Mouse (Mus musculus): Measurements from ENCODE around the gene Ston1.

The Ston1 gene

DNA sequence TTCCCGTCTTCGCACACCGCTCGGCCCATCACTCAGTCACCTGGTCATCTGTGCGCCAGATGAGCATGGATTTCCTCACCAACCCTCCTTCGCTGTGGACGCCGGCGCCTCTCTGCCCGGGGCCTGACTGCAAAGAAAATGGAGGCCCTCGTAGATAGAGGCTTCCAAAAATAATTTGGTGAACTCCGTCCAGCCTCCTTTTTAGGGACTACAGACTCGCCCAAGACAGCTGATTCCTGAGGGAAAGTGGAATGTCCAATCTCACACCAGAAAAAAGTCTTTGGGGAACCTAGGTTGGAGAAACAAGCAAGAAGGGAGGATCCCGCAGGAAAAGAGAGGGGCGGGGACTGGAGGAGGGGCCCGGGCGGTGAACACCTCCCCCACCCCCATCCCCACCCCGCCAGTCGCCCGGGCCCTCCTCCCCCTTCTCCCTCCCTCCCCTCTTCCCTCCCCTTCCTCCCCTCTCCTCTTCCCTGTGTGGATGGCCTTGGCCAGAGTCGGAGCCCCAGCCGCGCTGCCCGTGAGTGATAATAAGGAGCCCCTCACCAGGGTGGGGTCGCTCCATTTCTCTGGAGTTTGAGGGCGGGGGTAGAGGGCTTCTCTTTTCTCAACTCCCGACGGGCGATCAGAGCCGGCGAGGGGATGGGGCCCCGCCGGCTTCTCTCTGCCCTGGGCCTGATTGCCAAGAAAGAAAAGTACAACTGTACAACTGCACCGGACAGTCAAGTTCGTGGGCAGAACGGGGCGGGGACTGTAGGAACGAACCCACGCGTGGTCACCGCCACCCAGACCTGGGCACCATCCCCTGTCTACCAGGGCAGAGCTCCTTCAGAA, at the start of gene Ston1:
TSS of gene Ston1 (plus strand) at position 463 of the 834 bp plus-strand sequence.
- peak; percentile 81 for DNase-seq (ENCODE audit: low read depth, low spot score)

DNA sequence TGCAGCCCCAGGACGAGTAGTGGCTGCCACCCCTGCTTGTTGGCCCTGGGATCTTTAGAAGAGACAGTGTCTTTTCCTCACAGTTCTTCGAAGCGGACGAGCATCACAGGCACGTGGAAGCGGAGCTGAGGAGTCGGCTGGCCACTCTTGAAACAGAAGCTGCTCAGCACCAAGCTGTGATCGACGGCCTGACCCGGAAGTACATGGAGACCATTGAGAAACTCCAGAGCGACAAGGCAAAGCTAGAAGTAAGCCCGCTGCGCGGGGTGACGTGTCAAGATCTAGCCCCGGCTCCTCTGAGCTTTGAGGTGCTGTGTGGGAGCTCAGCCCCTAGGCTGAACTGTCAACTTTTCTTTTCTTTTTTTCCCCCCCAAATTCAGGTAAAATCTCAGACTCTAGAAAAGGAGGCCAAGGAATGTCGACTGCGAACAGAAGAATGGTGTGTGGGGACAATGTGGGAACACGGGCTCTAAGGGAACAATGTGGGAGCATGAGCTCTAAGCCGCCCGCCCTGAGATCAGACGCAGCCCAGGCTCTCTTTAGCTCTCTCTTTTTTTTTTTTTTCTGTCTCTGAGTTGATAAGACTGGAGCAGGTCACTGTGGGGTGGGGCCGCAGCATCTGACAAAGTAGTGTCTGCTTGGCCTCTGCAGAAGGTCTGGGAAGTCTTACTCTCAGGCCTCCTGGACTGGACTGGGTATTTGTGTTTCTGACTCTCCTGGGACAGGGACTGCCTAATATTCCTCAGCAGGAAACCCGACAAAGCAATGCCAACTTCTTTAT, 47.9 kb upstream of the Ston1 start:
- no peak for DNase-seq (ENCODE audit: low read depth, low spot score)

DNA sequence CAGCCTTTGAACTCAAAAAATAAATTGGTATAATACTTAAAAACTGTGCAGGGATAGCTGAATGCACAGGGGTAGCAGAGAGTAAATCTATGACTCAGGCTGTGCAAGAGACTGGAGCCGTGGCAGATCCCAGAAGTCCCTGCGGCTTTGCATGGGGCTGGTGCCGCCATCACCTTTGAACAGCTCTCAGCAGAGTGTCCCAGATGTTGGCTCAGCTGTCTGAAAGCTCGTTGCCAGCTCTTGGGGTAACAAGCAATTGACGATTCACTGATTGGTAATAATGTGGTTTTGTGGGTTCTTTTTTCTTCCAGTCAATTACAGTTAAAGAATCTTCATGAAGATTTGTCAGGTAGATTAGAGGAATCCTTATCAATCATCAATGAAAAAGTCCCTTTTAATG, 47.1 kb upstream of the Ston1 start:
- DNase-seq (ENCODE audit: low read depth, low spot score), result peak; percentile 68

DNA sequence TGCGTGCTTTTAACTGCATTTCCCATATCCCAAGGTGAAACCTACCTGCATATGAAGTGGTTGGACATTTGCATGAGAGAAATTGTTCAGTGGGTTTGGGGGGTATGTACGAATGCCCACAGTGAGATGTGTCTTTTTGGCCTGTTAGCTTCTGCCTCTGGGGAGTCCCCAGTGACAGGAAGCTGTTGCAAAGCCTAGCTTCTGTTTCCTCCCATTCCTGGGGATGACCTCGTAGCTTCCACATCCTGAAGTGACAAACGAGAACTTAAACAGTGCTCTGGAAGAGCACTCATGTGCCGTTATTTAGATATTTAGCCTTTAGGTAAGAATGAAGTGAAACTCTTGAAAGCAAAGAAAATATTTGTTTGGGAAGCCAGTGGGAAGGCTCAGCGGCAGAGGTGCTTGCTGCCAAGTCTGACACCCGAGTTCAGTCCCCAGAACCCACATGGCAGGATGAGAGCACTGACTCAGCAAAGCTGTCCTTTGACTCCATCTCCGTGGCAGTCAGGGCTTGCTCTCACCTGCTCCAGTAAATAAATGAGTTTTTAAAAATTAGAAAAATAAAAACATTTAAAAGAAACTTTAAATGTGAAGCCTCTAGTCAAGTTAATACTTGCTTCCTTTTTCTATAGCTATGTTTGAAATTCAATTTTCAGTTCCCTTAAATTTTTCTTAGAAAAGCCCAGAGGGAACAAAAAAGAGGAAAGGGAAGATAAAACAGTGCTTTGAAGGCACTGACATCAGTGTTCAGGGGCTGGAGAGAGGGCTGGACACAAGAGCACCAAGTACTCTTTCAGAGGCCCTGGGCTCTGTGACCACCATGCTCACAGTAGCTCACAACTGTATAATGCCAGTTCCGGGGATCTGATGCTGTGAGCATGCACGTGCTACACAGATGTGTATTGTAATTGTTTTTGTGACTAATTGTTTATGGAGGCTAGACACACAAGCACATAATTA, 46.2 kb upstream of the Ston1 start:
- DNase-seq (ENCODE audit: low read depth, low spot score), result peak; percentile 42

DNA sequence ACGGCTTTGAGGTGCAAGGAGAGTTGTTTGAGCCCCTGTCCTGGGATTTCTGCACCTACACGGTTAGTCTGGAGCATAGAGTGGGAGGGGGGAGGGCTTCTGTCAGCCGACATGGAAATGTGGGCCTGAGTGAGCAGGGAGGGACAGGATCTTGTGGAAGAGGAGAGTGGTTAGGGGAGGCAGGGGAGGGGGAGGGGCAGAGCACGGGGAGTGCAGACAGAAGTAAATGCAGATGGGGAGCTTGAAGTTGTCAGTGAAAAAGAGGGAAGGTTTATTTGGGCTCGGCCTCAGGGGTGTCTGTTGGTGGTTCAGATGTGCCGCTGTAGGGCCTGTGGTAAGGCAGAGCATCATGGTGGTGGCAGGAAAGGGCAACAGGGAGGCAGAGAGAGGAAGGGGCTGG, 44.9 kb upstream of the Ston1 start:
- DNase-seq (ENCODE audit: low read depth, low spot score), result no peak

- no peak for DNase-seq (ENCODE audit: low read depth, low spot score)
These were observed 44.5 kb upstream of the Ston1 start for GRCm38 (mm10) chr17:88553001-88553449.

DNA sequence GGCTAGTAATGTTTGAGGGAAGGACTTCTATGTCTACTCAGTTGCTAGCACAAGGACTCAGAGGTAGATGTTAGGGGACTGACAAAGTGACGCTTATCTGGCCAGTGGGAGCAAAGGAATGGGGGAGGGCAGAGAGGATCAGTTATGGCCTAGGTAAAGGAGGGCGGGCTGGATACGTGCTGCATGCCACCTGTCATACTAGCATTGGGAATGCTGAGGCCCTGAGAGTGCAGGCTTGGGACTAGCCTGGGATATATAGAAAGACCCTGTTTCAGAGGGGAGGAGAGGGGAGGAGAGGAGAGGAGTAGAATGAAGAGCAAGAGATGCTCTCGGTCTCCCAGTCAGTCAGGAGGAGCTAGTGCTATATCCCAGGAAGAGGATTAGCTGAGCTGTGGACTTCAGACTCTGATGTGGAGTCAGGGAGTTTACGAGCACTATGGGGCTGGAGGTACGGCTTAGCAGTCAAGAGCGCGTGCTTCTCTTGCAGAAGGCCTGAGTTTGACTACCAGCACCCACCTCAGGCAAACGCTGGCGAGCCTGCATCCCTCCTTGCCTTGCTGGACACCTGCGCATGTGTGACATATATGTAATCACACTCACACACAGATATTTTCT, 43.9 kb upstream of the Ston1 start:
- DNase-seq (ENCODE audit: low read depth, low spot score), result no peak

GRCm38 (mm10) chr17:88556176-88556575, 41.3 kb upstream of the Ston1 start:
- DNase-seq (ENCODE audit: low read depth, low spot score), result no peak

GRCm38 (mm10) chr17:88556688-88557087, 40.8 kb upstream of the Ston1 start:
- DNase-seq (ENCODE audit: low read depth, low spot score), result no peak

- peak; percentile 91 for DNase-seq (ENCODE audit: low read depth, low spot score)
These were observed 39.2 kb upstream of the Ston1 start for GRCm38 (mm10) chr17:88558168-88558842.

- no peak for DNase-seq (ENCODE audit: low read depth, low spot score)
These were observed 33.9 kb upstream of the Ston1 start for GRCm38 (mm10) chr17:88563611-88564010.

- DNase-seq (ENCODE audit: low read depth, low spot score), result no peak
These were observed 27.5 kb upstream of the Ston1 start for GRCm38 (mm10) chr17:88569807-88570540.

- DNase-seq (ENCODE audit: low read depth, low spot score), result no peak
These were observed 26.7 kb upstream of the Ston1 start for GRCm38 (mm10) chr17:88570784-88571183.

- no peak for DNase-seq (ENCODE audit: low read depth, low spot score)
These were observed 22.7 kb upstream of the Ston1 start for GRCm38 (mm10) chr17:88574811-88575210.

DNA sequence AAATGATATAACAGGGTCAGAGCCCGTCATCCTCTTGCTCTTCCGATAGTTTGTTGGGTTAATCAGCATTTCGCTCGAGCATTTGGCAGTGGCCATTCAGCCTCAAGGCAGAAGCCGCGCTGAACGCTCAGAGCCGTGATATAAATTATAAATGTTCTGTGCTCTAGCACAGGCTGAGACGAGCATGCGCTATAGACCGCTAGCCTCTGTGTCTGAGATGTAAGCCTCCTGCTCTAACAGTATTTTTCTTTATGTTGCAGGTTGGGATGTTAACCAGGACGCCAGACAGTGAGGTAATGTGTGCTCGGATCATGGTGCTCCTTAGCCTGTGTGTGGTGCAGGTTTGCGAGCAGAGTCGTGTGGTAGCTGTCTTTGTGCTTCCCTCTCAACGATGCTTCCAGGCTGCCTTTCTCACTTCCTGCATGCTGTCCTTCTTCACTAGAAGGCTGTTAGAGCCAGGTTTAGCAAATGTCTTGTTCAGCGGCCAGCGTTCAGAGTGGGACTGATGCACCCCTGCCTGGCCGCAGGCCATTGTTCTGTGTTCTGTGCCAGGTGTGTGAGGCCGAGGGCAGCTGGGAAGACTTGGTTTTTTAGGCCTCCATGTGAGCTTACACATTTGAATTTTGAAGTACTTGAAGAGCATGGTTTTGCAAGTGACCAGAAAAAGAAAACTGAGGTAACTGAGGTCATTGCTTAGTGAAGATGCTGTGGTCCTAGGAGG, 18.8 kb upstream of the Ston1 start:
- no peak for DNase-seq (ENCODE audit: low read depth, low spot score)

GRCm38 (mm10) chr17:88580556-88580955, 16.9 kb upstream of the Ston1 start:
- no peak for DNase-seq (ENCODE audit: low read depth, low spot score)

DNA sequence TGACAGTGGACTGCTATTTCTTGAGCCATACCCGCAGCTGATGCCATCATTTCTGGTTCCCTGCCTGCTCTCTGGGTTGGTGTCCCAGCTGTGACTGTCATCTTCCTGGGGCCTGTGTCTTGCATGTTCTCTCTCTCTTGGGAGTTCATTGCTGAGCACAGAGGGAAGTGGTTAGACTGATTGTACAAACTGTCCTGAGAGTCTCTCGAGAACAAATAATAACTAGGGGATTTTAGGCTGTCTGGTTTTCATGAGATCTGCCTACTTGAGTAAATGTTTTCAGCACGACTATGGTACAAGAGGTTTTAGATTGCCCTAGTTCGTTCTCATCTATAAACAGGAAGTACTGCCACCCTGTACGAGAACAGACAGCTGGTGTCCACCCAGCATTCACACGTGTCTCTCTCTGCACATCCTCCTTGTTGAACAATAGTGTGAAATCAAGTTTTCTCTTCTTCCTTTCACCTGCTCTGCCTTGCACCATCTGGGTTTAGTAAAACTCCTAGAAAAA, 15.9 kb upstream of the Ston1 start:
- peak; percentile 37 for DNase-seq (ENCODE audit: low read depth, low spot score)

DNA sequence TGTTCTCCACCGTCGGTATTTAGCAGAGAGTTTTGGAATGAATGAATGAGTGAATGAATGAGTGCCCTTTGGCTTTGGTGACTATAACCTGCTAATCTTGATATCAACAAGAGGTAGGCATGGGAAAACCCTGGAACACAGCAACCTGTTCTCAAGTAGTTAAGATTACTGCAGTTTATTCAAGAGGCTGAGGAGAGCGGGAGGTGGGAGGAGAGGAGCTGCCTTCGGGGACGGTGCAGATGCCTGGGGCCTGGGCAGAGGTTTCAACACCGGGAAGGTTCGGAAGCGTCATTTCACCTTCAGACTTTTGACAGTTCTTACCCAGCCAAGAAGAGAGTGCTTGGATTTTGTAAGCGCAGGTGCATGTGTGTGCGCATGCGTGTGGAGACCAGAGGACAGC, 14.5 kb upstream of the Ston1 start:
- DNase-seq (ENCODE audit: low read depth, low spot score), result no peak

- no peak for DNase-seq (ENCODE audit: low read depth, low spot score)
These were observed 14.1 kb upstream of the Ston1 start for GRCm38 (mm10) chr17:88583411-88583810.

Measured in brain, adult 2 months (tissue).